Mouse (Mus musculus) adrenal gland, postnatal 25 days (tissue): ENCODE measurements around the gene Etfrf1. TPM values are rescaled to one million over a fixed set of nuclear protein-coding genes. Genes with fewer than 3 reads are reported as not detected.

Experiments used
- DNase-seq: peaks from one replicate; pipeline ENCODE4 v3.0.0; 2021; ENCODE audit warnings: mixed read lengths
- total RNA-seq: library from RNA; stranded (reverse); gene quantifications from 2 replicates; pipeline ENCODE4 v1.2.3, GENCODE M21; 2021

Etfrf1 gene
- total RNA-seq, 1 experiment from 2014 or later, result 147 TPM

DNA sequence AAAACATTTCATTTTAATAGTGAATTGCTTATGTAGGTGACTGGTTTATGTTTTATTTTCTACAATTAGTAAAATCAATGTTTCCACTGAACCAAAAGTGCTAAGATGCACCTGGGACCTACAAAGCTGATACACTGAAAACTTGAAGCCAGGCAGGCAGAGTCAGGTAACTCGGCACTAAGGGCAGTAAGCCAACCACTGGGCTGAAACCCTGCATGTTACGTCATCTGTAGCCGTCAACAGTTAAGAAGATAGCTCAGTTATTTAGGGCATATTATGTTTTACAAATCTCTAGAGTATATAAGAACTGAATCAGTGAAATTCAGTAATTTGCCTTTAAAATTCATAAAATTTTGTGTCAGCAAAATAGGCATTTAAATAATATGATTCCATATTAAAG, 15.4 kb downstream of the Etfrf1 start:
- DNase-seq, result no peak

DNA sequence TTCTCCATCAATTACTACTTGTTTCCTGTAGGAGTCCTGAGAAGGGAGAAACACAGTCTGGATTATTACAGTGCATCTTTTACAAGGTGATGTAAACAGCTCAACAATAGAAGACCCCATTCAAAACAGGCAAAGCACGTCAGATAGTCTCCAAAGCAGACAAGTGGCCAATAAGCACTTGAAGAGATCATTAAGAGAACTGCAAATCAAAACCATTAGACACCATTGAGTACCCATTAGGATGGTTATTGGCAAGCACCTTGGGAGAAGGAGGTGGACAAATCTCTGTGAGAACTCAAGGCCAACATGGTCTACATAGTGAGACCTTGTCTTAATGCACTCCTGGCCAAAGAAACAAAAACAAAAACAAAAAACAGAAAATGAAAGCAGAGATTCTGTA, 23.5 kb downstream of the Etfrf1 start:
- DNase-seq, result no peak

DNA sequence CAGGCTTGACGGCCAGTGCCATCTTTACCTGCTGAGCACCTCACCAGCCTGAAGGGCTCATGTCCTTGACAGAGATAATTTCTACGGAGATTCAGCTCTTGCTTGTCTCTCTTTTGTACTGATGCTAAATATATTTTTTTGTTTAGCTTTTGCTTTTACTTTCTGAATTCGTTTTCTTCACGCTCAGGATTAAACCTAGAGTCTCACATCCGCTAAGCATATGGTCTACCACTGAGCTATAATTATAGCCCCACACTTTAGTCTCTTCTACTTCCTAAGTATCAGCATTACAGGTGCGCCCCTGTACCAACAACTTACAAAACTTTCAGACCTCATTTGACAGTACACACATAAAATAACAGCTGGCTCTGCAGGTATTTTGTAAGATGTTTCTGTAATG, 24.4 kb downstream of the Etfrf1 start:
- DNase-seq, result no peak

DNA sequence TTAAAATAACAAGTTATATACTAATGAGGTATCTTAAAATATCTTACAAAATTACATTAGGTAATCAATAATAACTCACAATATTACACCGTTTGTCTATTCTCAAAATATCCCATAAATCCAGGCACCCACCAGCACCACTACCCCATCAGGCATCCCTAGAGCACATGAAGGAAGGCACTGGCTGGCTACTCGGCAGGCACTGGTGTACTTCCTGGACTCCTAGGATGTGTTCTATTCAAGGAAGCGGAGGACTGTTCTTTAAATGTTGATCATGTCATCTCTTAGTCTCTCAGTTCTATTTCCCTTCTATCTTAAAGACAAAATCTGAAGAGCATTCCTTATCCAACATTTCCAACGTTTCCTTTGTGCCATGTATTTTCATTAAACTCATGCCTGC, 26.2 kb downstream of the Etfrf1 start:
- no peak for DNase-seq

DNA sequence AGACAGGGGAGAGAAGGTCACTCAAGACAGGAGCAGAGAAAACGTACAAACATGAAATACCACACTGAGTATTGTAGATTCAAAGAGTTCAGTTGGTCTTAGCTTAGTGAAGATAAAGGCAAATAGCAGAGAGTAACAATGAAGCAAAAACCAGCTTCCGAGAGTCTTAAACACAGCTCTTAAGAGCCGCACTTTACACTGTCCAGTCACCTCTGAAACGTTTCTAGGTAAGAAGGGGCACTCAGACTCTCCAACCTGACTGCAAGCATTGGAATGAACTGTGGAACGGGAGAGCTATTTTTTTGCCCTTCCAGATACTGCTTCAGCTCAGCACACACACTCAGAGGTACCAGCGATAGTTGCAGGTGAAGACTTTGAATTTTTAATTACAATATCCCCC, 29.4 kb downstream of the Etfrf1 start:
- DNase-seq, result no peak

DNA sequence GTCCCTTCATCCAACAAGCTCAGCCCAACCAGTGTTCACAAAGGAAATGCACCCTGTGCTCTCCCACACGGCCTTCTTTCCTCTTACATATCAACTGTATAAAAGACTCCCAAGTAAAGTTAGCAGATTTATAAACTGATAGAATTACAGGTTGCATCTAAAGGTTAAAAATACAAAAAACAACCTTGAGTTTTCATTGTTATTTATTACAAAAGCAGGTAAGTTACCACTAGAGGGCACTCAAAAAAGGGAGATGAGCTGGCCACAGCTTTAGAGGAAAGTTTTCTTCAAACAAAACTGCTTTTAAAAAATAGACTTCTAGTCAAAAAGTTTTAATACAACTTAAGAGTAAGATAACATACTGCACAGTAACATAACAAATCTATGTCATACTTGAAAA, 31.6 kb downstream of the Etfrf1 start:
- DNase-seq, result no peak

DNA sequence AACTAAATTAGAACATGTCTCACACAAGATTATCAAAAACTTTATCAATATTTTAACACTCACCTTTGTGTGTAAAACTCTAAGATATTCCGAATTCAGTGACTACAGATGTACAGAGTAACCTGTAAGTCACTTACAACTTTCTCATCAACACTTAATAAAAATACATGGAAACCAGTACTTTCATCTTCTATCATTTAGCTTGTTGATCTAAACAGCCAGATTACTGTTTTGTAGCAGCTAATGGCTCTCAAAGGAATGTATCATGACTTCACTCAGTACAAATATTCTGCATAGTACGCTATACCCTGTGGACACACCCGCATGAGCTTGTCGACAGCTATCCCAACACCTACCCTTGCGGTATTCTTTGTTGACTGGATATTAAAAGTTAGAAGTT, 35.9 kb downstream of the Etfrf1 start:
- no peak for DNase-seq

DNA sequence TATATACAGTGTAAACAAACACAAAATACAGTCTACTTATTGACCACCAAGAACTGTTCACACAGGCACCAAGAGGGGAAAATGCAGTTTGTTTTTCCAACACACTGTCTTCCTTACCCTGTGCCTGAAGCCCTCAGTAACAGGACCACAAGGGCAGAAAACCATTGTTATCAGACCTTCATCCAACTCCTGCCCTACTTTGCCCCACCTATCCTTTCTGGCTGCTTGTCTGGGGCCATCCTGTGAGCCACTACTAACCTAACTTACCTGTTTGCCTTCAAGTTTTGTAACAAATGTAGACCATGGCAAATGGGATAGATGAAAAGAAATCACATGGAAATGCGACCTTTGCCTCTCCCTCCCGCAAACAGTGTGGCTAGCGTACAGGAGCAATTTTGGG, 37.0 kb downstream of the Etfrf1 start:
- DNase-seq, result no peak

DNA sequence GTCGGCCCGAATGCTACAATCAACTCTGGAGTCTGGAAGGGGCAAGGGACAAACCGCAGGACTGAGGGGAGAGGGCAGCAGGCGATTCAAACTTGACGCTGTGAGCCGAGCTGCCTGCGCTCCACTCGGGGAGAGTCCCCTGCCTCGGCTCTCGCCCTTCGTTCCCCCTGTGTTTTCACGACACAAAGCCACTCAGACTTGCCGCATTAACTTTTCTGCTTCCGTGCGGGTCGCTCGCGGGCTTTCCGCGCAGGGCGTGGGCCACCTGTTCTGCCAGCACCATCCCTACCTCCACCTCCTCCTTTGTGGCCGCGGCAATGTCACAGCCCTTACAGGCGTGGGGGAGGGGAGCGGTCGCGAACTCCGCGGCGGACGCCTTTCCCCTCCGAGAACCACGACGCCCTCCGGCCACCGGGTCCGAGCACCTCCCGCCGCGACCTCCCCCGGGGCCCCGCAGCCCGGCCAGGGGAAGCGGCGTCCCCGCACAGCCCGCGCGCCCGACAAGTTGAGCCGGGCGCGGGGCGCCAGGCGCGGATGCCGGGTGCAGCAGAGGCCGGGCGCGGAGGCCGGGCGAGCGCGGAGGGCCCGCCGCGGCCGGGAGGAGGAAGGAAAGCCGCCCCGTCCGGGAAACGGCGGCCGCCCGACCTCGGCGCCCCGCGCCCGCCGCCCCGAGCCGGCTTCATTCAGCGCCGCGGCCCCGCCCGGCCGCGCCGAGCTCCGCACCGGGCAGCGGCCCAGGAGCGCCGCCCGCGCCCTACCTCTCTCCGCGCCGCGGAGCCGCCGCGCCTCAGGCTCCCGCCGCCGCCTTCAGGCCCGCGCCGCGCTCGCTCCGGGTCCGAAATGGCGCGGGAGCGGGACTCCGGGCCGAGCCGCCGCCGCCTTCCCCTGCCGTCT, 38.6 kb downstream of the Etfrf1 start:
- peak; percentile 64 for DNase-seq

DNA sequence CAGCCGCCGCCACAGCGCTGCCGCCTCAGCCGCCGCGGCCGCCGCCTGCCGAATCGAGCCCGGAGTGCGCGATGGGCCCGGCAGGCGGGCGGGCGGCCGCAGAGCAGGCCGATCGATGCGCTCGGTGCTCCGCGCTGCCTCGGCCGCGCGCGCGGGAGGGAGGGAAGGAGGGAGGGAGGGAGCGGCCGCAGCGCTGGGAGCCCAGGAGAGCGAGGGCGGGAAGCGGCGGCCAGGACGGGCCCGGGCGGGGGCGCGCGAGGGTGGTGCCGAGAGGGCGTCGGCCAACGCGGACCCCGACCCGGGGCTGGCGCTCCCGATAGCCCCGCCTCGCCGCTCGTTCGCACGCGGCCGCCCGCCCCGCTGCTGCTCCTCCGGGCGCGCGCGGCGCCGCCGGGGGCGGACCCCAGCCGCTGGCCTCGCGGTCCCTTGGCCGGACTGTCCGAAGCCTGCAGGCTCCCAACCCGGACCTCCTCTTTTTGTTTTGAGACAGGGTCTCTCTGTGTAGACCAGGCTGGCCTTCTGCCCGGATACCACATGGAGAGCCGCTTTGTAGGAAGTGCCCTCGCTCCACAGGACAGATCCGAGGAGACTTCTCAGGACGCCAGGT, 39.4 kb downstream of the Etfrf1 start, which contains the start of gene Kras:
Gene Kras (minus strand): TSS at position 55 of the 607 bp plus-strand sequence.
- DNase-seq, result peak; percentile 95

DNA sequence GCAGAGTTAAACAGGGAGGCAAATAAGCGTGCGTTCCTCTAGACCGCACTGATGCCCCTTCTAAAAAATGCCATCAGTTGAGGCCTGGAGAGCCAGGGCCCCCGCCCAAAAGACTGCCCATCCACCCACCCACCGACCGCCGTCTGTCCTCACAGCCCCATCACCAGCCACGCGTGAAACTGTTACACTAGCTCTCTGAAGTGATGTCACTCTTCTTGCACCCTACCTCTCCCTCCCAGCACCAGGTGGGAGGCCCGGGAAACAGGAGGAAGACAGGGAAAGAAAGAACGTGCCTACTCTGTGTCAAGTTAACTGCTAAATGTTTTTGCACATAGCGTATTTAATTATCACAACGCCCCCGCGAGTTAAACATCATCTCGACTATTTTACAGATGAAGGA, 39.9 kb downstream of the Etfrf1 start:
- no peak for DNase-seq

DNA sequence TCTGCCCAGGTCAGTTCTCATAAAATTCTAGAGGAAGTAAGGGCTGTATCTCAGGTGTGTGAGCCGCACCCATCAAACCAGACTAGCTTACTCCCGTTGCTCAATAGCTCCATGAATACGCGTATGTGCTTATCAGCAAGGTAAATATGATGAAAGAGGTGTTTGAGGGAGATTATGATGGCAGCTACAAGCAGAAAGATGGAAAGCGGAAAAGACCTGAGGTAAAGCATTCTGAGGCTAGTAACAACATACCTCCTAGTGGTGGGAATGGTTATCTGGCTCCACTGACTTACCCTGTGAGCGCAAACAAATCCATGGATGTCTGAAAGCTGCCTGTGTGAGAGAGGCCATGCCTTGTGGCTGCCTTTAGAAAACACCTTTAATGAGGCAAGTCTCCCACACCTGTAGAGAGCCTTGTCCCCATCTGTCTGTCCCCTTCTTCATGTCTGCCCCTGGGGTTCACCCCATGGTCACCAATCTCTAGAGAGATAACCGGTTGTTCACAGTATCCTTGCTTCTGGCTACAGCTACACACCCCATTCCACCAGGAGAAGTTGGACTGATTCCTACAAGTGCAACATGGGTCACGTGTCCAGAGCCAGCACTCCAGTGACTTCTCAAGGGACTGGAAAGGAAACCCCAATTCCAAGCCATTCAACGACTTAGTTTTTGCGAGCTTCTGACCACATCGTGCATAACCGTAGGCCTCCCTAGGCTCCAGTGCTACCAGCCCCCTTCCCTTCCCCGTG, 45.2 kb downstream of the Etfrf1 start:
- no peak for DNase-seq

DNA sequence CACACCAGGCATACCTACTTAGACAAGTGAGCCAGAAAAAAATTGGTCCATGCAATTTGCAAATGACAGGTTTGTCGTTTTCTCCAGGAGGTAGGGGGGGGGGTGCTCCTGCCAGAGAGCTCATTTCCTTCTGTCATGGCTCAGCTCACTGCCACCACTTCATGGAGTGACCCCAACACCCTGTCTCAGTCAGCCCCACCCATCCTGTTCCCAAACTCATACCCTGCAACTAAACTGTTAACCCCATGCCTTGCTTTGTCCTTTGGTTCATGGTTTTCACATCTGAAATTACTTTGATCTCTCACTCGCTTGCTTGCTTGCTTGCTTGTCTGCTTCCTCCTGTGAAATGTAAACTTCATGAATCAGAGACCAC, 45.8 kb downstream of the Etfrf1 start:
- no peak for DNase-seq

DNA sequence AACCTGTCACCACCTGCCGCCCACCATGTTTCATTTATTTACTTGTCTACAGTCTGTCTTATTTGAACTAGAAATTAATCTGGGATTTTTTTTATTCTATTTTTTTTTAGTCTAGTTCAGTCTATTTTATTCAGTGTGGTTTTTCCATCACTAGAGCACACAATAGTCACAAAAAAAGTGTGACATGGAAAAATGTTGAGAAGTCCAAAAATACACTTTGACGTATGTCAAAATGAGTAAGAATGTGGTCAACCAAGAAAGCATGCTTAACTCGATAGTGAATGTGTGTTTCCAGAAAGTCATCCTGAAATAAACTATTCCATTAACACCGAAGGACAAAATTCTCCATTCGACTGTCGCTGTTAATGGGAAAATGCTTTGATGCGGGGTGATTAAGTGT, 51.4 kb downstream of the Etfrf1 start:
- DNase-seq, result no peak

Other genes with a start within 250 kb of the Etfrf1 start
- gene Bcat1, start 134.9 kb upstream of the Etfrf1 start, total RNA-seq, result 13.4 and 15.8 TPM in 2 replicates
- 2.4 and 4.9 TPM in 2 replicates for gene Lrmp, start 95.5 kb upstream of the Etfrf1 start, total RNA-seq
- 0.33 and 0.64 TPM in 2 replicates for gene Casc1, start 129 bp upstream of the Etfrf1 start, total RNA-seq
- 33.8 and 53.7 TPM in 2 replicates for gene Kras, start 39.1 kb downstream of the Etfrf1 start, total RNA-seq